Mouse (Mus musculus): ENCODE data around the gene Inpp4b.

DNA sequence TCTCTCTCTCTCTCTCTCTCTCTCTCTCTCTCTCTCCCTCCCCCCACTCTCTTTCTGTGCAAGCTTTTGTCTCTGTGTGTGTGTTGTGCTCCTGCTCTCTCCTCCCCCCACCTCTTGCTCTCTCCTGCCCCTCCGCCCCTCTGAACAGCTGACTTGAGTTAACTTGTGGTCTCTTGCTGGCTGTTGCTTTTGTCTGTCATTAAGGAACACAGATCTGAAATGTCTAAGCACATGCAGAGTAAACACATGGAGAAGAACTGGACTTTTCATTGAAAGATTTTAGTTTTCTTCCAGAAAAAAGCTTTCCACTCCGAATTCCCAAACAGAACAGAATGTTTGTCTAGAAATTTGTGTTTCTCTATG, 425.9 kb downstream of the Inpp4b start:
- no peak for TF ChIP-seq POLR2A (IDR thresholded peaks at IDR 0.05; ENCODE audit: borderline replicate concordance, low read depth, low read length)
- no peak for TF ChIP-seq CTCF (IDR thresholded peaks at IDR 0.05; ENCODE audit: low read depth, low read length)

Measured in bone marrow macrophage, adult 2 months (primary cell).